Mouse (Mus musculus): Measurements from ENCODE around the gene Stmnd1.
"Not testable (repeated sequence)": the region's sequence is repeated elsewhere in the genome, so short reads cannot be mapped to it uniquely, and the experiment has no call there.

Gene Stmnd1

DNA sequence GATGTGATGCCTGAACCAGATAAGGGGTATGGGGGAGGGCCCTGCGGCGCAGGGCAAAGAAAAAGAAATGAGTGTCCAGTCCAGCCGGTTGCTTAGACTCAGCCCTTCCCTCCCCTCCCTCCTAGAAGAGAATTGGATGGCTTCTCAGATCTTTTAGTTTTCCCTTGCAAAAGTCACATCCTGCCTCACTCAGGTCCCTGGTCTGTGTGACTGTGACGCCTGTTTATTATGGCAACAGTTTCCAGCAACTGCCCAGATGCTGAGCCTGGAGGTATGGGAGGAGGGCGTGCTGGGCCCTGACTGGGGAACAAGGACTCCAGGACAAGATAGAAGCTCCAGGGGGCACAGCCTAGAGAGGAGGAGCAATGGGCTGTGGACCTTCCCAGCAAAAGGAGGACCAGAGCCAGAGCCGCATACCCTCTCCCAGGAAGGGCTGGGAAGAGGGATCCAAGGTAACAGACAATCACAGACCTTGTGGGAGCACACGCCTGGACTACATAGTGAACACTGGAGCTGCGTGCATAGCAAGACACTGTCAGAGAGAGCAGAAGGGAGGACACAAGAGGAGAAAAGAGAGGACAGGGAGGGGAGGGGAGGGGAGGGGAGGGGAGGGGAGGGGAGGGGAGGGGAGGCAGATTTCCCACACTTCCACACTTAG lies at the start of gene Stmnd1:
Gene Stmnd1 (plus strand): TSS at position 269 of the 658 bp plus-strand sequence.
- DNase-seq (ENCODE audit: low read depth, low spot score): no peak

DNA sequence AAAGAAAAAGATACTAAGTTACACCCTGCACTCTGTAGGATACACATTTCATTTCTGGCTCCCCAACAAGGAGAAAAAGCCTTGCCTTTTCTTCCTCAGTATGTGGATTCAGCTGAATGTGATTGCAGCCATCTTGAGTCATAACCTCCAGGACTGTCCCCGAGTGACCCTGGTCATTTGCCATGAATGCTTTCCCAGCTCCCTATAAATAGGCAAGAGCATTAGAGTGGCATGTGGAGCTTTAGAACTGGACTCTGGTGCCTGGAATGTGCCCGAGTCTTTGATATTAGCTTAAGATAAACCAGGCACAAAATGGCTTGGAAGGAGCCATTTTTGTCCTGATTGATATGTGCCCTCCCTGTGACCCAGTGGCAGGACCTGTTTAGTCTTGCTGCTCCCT lies 46.6 kb upstream of the Stmnd1 start:
- DNase-seq (ENCODE audit: low read depth, low spot score): no peak

DNA sequence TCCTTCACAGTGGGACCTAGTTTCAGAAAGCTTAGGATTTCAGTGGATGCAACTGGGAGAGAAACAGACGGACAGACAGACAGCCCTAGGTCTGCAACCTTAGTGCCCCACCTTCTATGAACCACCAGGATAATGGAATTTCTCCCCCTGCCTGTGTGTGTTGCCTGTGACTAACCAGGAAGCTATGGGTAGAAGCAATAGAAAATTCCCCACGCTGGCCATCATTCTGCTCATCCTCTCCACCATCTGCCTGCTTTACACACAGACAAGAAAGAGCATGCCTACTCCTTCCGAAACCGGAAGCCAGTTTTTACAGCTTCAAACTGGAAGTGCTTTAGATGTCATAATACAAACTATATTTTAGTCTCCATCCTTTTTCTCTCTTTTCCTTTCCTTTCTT lies 46.0 kb upstream of the Stmnd1 start:
- DNase-seq (ENCODE audit: low read depth, low spot score): no peak

DNA sequence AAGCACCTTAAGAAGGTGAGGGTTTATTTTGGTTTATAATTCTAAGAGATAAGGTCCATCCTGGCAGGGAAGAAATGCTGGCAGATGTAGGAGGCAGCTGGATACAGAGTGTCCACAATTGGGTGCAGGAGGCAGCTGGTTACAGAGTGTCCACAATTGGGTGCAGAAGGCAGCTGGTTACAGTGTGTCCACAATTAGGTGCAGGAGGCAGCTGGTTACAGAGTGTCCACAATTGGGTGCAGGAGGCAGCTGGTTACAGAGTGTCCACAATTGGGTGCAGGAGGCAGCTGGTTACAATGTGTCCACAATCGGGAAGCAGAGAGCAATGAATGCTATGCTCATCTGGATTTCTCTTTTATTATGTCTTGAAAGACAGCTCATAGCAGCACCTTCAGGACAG lies 44.8 kb upstream of the Stmnd1 start:
- not testable (repeated sequence) for DNase-seq (ENCODE audit: low read depth, low spot score)

DNA sequence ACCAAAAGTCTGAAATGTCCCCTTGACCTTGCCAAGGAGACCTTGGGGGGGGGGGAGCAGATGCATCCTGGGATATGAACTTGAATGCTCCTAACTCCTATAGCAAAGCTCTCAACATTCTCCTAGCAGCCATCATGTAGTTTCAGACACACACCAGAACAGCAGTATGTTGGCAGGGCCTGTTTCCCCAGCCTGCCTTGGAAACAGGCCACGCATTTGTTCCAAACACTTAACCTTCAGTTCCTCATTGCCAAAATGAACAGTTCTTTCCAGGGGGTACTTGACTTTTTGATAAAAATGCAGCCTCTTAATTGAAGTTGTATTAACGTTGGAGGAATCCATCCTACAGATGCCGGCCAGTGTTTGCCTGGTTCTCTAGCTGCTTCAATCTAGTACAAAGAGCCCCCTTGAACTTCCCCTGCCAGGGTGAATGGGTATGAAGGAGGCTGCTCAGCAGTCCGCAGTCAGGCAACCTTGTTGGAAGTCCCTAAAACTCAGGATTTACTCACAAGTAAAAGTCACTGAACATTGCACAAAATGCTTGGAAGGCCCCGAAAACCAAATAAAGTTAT lies 41.9 kb upstream of the Stmnd1 start:
- DNase-seq (ENCODE audit: low read depth, low spot score): no peak

DNA sequence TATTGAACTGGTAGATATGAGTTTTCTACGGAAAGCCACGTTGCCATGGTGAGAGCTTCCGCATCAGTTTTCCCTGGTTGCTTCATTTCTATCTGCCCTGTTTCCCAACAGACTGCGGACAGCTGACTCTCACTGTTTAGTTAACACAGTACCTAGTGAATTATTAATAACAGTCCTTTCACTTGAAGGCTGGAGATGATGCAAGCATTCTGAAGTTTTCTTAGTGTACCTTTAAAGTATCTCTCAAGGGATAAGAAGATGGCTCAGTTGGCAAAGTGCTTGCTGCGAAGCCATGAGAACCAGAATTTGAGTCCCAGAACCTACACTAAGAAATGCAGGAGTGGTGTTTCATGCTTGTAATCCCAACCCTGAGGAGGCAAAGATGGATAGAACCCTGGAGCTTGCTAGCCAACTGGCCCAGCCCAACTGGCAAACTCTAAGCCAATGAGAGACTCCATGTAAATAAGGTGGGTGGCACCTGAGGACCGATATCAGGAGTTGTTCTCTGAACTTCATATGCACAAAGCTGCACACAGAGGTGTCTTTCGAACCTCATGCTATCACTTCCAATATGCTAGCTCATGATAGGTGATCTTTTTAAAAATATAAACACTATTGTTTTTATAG lies 35.7 kb upstream of the Stmnd1 start:
- no peak for DNase-seq (ENCODE audit: low read depth, low spot score)

DNA sequence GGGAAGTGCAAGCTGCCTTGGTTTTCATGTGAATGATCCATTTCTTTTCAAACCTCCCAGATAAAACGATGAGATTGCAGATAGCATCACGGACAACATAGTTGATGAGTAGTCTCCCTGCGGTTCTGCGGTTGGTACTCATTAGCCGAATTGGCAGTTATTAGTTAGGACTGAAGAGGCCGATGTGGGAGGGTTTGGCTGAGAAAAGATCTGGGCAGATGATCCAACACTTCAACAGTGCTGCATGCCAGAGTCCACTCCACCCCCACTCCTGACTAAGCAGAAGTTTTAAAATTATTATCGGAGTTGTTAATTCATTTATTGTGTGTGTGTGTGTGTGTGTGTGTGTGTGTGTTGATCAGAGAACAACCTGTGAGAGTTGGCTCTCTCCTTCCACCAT lies 34.7 kb upstream of the Stmnd1 start:
- DNase-seq (ENCODE audit: low read depth, low spot score): no peak

DNA sequence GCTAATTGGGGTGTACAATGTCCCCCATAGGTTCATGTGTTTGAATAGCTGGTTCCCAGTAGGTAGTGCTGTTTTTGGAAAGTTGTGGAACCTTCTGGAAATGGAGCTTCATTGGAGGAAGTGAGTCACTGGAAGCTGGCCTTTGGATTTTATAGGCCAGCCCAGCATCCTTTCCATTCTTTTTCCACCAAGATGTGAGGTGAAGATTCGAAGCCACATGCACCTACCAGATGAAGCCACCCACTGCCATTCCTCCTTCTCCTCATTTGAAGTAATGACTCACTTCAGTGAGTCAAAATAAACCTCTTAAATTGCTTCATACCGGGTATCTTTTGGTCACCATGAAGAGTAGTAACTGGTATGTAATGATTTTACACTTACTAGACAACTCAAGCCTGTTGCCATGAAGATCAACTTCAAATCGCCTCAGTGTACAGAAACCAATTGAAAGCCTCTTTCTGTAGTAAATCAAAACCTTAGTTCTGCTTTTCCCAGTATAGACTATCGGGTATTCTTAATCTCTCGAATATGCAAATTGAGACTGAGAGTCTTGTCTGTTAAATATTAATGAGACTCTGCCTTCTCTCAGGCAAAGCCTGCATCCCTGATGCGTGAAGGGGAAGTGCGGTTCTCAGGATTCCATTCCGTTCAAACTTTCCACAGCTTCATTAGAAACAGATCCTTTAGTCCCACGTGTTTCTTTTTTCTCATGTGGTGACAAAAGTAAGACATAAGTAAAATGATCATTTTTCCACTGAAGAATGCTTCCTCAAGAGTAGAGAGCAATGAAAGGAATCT lies 31.9 kb upstream of the Stmnd1 start:
- no peak for DNase-seq (ENCODE audit: low read depth, low spot score)

DNA sequence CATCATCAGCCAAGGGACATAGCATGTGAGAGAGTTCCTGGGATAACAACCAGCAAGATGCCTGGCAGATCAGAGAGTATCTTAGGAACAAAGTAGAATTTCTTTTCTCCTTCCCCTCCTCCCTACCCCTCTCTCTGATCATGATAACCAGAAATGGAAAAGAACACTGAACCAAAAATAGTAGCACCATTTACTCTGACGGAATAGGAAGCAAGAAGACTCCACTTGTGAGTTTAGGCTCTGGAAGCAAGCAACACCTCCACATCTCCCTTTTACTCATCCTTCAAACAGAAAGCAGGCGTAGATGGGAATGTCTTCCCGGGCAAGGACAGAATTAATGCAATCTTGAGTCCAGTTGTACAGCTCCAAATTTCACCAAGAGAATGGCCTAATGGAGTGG lies 19.8 kb upstream of the Stmnd1 start:
- no peak for DNase-seq (ENCODE audit: low read depth, low spot score)

DNA sequence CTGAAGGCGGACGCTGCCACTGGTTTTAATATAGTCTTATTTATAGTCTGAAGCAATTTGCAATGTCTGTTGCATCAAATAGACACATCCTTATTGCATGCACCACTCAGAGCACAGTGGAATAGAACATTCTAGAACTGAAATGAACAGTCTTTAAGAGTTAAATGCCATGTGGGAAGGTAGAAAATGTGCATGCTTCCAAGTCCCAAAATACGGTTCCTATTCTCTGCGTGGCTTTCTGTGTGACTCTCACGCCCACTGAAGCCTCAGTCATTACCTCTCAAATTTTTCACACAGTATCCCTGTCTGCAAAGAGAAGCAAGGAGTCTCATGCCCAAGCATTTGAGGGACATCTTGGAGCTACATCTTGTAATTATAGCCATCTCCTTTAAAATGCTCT lies 19.4 kb upstream of the Stmnd1 start:
- DNase-seq (ENCODE audit: low read depth, low spot score): no peak

DNA sequence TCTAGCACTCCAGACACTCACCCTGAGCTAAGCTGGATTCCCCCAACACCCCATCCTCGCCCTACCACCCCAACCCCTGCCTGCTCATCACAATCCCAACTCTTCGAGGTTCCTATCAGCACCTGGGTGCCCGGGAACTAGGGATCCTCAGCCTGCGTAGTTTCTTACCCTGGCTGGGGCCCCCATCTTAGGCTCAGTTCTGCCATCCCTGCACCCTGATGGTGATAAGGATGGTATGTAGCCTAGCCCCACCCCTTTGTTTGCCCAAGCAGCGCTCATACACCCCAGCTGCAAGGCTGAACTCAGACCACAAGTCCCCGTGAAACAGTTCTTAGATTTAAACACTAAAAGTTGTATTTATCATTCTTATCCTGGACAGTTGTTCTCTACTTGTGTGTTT lies 17.9 kb upstream of the Stmnd1 start:
- DNase-seq (ENCODE audit: low read depth, low spot score): no peak

DNA sequence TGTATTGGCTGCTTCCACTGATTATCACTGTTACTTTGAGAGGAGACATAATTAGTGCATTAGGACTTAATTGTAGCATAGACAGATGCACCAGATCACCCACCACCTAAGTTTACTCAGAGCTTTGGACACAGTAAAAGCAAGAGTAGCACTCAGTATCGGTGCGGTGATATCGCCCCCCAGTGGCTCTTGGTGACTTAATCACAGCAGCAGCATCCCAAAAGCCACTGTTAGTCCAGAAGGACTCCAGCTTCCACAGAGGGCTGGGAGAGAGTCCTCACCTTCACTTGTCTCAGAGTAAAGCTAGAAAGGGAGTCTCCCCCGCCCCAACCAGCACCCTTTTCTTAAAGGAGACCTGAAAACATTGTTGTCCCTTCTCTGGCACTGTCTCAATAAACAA lies 15.7 kb upstream of the Stmnd1 start:
- peak; percentile 33 for DNase-seq (ENCODE audit: low read depth, low spot score)

DNA sequence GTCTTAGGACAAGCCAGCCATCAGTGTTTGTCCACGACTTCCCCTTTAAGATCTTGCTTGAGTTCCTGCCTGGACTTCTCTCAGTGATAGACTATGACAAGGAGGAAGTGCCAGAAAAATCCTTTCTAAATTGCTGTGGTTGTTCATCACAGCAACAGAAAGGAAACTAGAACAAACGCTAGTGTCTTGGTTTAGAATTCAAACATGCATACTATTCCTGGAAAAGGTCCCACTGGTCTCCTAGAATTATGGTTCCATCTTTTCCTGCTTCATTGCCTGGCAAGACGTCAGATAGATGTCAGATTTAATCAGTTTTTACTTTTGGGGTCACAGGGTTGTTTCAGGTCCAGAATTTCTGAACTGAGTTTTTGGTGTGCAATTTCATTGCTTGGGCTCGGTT lies 14.0 kb upstream of the Stmnd1 start:
- no peak for DNase-seq (ENCODE audit: low read depth, low spot score)

DNA sequence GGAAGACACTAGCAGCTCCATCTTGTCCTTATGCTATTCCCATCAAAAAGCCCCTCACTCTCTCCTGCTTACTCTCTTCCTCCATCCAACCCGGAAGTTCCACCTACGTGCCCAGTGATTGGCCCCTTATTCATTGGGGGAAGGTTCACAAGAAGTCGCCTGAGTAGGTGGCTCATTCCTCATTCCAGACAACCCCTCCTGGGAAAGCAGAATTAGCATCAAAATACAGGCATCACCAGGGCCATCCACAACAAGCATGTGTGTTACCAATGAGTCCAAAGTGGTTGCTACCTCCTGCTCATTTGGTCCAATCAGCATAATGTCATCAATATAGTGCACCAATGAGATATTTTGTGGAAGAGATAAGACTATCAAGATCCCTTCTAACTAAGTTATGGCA lies 12.3 kb upstream of the Stmnd1 start:
- DNase-seq (ENCODE audit: low read depth, low spot score): no peak

DNA sequence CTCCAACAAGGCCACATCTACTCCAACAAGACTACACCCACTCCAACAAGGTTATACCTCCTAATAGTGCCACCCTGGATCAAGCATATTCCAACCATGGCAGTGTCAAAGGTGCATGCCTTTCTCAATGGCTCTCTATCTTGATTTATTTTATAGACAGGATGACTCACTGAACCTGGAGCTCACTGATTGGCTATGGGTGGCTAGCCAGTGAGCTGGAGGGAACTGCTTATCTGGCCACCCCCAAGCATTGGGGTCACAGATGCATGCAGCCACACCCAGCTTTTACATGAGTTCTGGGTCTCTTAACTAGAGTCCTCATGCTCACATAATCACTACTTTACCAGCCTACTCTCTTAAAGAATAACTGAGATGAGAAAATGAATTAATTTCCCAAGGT lies 5.7 kb upstream of the Stmnd1 start:
- no peak for DNase-seq (ENCODE audit: low read depth, low spot score)

DNA sequence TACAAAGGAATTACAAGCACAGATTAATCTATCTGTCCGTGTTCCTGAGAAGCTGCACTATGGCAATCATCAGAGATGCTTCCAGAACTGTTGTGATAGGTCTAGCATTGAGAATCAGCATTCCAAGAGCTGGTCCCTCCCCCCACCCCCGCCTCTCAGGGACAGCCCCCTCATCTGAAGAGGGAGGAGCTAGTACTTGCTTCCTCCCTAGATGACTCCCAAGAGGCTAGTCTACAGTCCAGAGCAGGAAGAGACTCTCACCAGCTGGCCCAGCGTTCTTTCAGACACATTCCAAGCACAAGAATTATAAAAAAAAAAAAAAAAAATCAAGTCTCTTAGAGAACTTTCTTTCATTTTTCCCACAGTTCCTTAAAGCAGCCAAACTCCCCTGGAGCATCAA lies 5.2 kb upstream of the Stmnd1 start:
- DNase-seq (ENCODE audit: low read depth, low spot score): no peak

DNA sequence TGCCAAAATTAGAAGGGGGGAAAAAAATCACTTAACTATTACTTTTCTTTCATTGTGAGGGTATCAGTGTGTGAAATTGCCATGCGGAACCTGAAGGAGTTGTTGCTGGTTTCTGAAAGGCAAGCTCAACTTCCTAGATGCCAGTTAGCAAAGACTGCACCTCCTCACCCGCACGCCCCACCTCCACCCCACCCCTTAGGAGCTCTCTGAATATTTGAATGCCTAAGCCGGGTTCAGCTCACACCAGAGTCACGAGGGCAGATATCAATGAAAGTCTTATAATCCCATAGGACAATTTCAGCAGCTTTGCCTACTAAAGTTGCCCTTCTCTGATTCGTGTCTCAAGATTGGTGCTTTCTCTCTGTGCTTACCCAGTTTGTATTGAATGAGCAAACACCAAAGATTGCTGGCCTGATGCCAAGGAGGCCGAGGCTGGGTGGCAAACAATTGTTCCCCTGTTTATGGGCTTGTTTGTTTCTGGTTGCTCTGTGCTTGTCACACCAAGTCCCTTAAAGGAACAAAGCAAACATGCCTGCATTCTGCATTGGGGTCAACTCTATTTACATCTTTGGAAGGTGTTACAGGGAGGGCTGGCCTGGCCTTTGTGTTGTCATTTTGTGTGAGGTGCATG lies 4.6 kb upstream of the Stmnd1 start:
- DNase-seq (ENCODE audit: low read depth, low spot score): no peak

DNA sequence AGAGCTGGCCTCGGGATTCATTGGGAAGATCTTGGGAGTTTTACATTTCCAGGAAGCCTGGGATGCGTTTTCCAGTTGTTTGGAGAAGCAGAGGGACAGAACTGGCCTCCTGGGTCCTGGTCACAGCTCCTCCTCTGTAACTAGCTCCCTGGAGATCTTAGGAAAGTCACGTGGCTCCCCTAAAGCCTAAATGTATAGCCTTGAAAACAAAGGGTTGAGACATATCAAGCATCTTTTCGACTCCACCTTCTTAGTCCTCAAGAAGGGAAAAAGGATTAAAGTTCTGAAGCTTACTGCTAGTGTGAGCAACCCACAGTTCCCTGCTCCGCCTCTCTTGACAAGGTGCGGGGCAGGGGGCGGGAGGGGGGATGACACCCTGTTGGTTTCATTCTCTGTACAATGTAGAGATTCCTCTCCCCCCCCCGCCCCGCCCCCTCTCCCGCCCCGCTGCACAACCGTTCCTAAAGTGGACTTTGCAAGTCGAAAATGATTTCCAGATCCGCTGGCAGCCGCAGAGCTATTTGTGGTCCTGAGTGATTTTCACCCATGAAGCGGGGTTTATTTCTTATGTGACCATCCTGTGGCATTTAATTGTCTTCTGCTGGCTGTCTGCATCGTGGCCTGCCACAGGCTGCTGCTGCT lies 589 bp upstream of the Stmnd1 start:
- no peak for DNase-seq (ENCODE audit: low read depth, low spot score)

DNA sequence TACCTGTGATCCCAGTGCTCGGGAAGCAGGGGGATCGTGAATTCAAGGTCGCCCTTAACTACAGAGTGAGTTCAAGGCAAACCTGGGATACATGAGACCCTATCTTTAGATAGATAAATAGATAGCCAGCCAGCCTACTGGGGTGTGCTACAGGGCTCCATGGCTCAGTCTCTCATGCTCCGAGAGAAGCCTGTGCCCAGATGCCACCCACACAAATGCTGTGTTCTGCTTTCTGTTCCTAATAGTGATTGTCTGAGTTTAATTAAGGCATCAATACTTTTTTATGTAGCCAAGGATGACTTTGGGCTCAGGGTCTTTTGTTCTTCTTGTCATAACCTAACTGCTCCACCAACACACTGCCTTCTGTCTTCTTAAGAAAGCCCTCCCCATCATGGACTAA lies 2.2 kb downstream of the Stmnd1 start:
- no peak for DNase-seq (ENCODE audit: low read depth, low spot score)

DNA sequence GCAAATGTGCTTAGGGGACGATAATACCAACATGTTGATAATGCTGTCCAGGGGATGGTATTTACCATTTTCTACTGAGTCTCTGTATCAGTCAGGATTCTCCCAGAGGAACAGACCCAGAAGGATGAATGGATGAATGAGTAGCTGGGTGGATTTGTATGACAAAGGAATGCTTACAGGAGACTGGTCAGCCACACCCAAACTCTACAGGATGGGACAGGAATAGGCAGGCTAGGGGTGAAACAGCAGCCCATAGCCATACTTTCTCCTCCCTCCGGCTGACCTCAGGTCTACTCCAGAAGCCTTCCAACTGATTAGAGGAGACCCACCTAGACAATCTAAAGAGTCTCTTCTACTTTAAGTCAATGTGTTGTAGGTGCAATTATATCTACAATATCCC lies 9.0 kb downstream of the Stmnd1 start:
- no peak for DNase-seq (ENCODE audit: low read depth, low spot score)

DNA sequence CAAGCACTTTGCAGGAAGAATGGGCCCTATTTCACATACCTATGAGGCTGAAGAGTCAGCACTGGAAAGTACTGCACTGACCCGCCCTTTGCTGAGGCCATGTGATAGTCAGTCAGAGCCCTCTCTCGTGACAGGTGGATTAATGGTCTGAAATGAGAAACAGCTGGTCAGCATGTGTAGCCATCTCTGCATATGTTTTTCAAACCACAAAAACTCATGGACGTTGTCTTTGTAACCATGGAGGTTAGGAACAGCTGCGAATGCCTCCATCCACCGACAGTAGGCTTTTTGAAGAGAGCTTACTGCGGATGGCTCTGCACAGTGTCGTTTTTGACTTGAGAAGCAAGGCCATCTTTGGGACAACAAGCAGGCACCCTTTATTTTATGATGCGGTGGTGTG lies 14.3 kb downstream of the Stmnd1 start:
- DNase-seq (ENCODE audit: low read depth, low spot score): no peak

DNA sequence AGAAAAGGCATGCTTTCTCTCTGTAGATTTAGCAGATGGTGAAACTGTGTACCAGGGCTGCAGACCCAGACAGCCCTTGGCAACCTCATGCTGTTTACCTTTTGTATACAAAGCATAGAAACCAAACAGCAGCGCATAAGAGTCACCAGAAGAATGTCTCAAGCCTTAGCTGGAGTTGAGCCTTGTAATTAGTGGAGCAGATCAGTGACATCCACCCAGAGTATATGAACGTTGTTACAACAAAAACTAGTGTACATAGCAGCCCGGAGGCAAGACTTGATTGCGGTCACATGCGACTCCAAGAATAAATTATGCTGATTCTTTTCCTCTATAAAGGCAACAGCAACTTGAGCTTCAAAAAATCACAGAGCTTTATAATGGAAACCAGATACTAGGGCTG lies 14.9 kb downstream of the Stmnd1 start:
- no peak for DNase-seq (ENCODE audit: low read depth, low spot score)

Measured in retina, adult 2 months (tissue).